Comparison of ENCODE assay signal across 11 mouse cellular contexts in the genomic region with DNA sequence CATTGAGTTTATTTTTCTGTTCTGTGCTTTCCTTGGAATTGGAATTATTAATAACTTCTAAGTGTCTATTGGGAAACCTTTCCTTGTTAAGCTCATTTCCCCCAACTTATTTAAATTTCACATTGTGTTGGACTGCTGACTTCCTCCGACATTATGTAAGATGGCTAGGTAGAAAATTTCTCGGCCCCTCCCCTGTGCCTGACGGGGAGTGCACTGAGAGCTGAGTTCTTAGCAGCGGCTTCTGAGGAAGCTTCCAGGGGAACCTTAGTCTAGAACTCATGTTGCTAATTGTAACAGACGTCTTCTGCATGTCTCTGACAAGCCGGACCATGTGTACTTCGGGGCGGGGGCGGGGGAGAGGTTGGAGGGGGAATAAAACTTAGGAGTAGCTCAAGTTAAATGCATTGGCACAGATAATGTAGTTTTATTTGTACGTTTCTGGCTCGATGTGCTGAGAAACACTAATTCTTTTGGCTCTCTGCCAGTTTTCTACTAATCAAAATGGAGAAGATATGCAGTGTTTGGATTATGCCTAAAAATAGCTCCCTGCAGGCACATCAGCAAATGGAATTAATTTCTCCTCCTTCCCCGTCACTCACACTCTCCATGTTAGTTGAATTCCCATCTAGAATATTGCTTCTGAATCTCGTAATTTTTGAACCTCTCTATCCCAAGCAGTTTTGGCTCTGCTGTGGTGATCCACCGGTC. TPM values are rescaled to one million over a fixed set of nuclear protein-coding genes. Genes with fewer than 3 reads are reported as not detected.
A peak's percentile ranks its signal among the peaks of the same experiment; 100 is the strongest.
DNase-seq lines count a peak whose midpoint lies in the region; ATAC-seq and TF ChIP-seq lines count a peak whose summit lies in the region.
"Had no signal": no experiment of that assay in that cellular context is flagged by ENCODE, and none has a peak within 500 bp of the region (broad histone marks: within the 10 kb centered on the region; RNA-seq: fewer than 3 reads in every experiment).

No protein-coding gene starts in this region.

- H3K4me2 ChIP-seq in forebrain, embryonic 12.5 days, result no peak overlapping the region
- H3K4me2 ChIP-seq in forebrain, embryonic 11.5 days (ENCODE audit: low read depth, low read length, severe bottlenecking), result no peak overlapping the region
- peak overlapping the region; percentile 27; the same call in 1 of the 2 replicates for H3K4me2 ChIP-seq in intestine, embryonic 16.5 days (ENCODE audit: low read depth, low read length)
- H3K4me2 ChIP-seq in intestine, postnatal 0 days (replicated peaks; ENCODE audit: low read depth), result no peak overlapping the region
- H3K4me2 ChIP-seq in kidney, embryonic 14.5 days (replicated peaks; ENCODE audit: low read depth, low read length), result no peak overlapping the region
- H3K4me2 ChIP-seq: liver, embryonic 15.5 days had no signal

- WGBS in forebrain, embryonic 12.5 days, result 70% methylated on average over 14 of the region's 14 CpGs
- 75% methylated on average over 14 of the region's 14 CpGs for WGBS in forebrain, embryonic 11.5 days
- 43% methylated on average over 14 of the region's 14 CpGs for WGBS in intestine, embryonic 16.5 days
- 41% methylated on average over 14 of the region's 14 CpGs for WGBS in intestine, postnatal 0 days
- whole genome bisulfite sequencing in kidney, embryonic 14.5 days, result 71% methylated on average over 14 of the region's 14 CpGs

- H3K4me1 ChIP-seq in forebrain, embryonic 12.5 days, result peaks cover 33% of the 10 kb centered on the region
- H3K4me1 ChIP-seq in forebrain, embryonic 11.5 days (replicated peaks; ENCODE audit: control insufficient read depth, insufficient read depth, low read length), result peaks cover 24% of the 10 kb centered on the region
- peaks cover 22% of the 10 kb centered on the region for H3K4me1 ChIP-seq in intestine, embryonic 16.5 days (ENCODE audit: control insufficient read depth, insufficient read depth, low read length)
- H3K4me1 ChIP-seq in intestine, postnatal 0 days (replicated peaks; ENCODE audit: control insufficient read depth, insufficient read depth, low read length), result 0 out of 2 replicates have a peak, but pooled peaks cover 9% of the 10 kb centered on the region
- H3K4me1 ChIP-seq in kidney, embryonic 14.5 days (ENCODE audit: control insufficient read depth, insufficient read depth, low read length), result peaks cover 8% of the 10 kb centered on the region

- no peak overlapping the region for H3K9ac ChIP-seq in forebrain, embryonic 12.5 days
- H3K9ac ChIP-seq in forebrain, embryonic 11.5 days (ENCODE audit: low read length), result no peak overlapping the region
- no peak overlapping the region for H3K9ac ChIP-seq in intestine, embryonic 16.5 days (ENCODE audit: low read depth, low read length)
- no peak overlapping the region for H3K9ac ChIP-seq in intestine, postnatal 0 days (ENCODE audit: low read depth, low read length)
- H3K9ac ChIP-seq in kidney, embryonic 14.5 days (ENCODE audit: low read depth, low read length), result no peak overlapping the region
- H3K9ac ChIP-seq: liver, embryonic 15.5 days had no signal

- no peak for TF ChIP-seq CTCF in intestine, postnatal 0 days (IDR thresholded peaks at IDR 0.05; ENCODE audit: low read depth)

- DNase-seq in forebrain, embryonic 11.5 days (ENCODE audit: low spot score), result no peak
- DNase-seq in retina, postnatal 1 day, result peak; percentile 41
- DNase-seq in retina, embryonic 14.5 days (ENCODE audit: low spot score), result no peak
- no peak for DNase-seq in c-Kit-positive CD71-positive TER-119-positive erythroid progenitor cells, embryonic 14.5 days (ENCODE audit: low spot score)
- DNase-seq: spleen, adult 18-20 months; thymus, adult 2 months had no signal

- no peak for ATAC-seq in forebrain, embryonic 12.5 days (ENCODE audit: low FRiP score)
- no peak for ATAC-seq in forebrain, embryonic 11.5 days (replicated peaks; ENCODE audit: low FRiP score)
- no peak for ATAC-seq in intestine, embryonic 16.5 days
- no peak for ATAC-seq in intestine, postnatal 0 days
- ATAC-seq in kidney, embryonic 14.5 days (ENCODE audit: low FRiP score, low TSS enrichment), result no peak

- peaks cover 70% of the 10 kb centered on the region for H3K27me3 ChIP-seq in forebrain, embryonic 12.5 days
- peaks cover 39% of the 10 kb centered on the region for H3K27me3 ChIP-seq in forebrain, embryonic 11.5 days (ENCODE audit: control insufficient read depth, insufficient read depth, low read length)
- H3K27me3 ChIP-seq in intestine, embryonic 16.5 days (replicated peaks; ENCODE audit: control insufficient read depth, insufficient read depth, low read length), result peaks cover 16% of the 10 kb centered on the region; the same call in 1 of the 2 replicates
- peaks cover 26% of the 10 kb centered on the region for H3K27me3 ChIP-seq in intestine, postnatal 0 days (replicated peaks; ENCODE audit: control insufficient read depth, insufficient read depth, low read length)
- peaks cover 58% of the 10 kb centered on the region for H3K27me3 ChIP-seq in kidney, embryonic 14.5 days (ENCODE audit: control insufficient read depth, insufficient read depth, low read length)

- no peaks in the 10 kb centered on the region for H3K9me3 ChIP-seq in forebrain, embryonic 12.5 days
- H3K9me3 ChIP-seq in forebrain, embryonic 11.5 days (ENCODE audit: control insufficient read depth, low read length), result no peaks in the 10 kb centered on the region
- H3K9me3 ChIP-seq in intestine, embryonic 16.5 days (ENCODE audit: control insufficient read depth, low read length), result no peaks in the 10 kb centered on the region
- H3K9me3 ChIP-seq in intestine, postnatal 0 days (ENCODE audit: control insufficient read depth), result no peaks in the 10 kb centered on the region
- H3K9me3 ChIP-seq in kidney, embryonic 14.5 days (ENCODE audit: control insufficient read depth, low read length), result no peaks in the 10 kb centered on the region
- H3K9me3 ChIP-seq: liver, embryonic 15.5 days had no signal

- 0 out of 2 replicates have a peak overlapping the region, but pooled peaks have one; percentile 19 for H3K27ac ChIP-seq in forebrain, embryonic 12.5 days
- no peak overlapping the region for H3K27ac ChIP-seq in forebrain, embryonic 11.5 days (ENCODE audit: low read depth, low read length)
- H3K27ac ChIP-seq in intestine, embryonic 16.5 days (ENCODE audit: low read length), result no peak overlapping the region
- H3K27ac ChIP-seq in intestine, postnatal 0 days (ENCODE audit: low read depth, low read length), result no peak overlapping the region
- no peak overlapping the region for H3K27ac ChIP-seq in kidney, embryonic 14.5 days (ENCODE audit: low read depth, low read length)
- H3K27ac ChIP-seq: liver, embryonic 15.5 days had no signal

- H3K36me3 ChIP-seq in forebrain, embryonic 12.5 days (replicated peaks), result no peaks in the 10 kb centered on the region
- H3K36me3 ChIP-seq in forebrain, embryonic 11.5 days (ENCODE audit: control insufficient read depth, insufficient read depth, low read length), result no peaks in the 10 kb centered on the region
- H3K36me3 ChIP-seq in intestine, embryonic 16.5 days (ENCODE audit: control insufficient read depth, insufficient read depth, low read length), result no peaks in the 10 kb centered on the region
- no peaks in the 10 kb centered on the region for H3K36me3 ChIP-seq in intestine, postnatal 0 days (ENCODE audit: control insufficient read depth, insufficient read depth)
- no peaks in the 10 kb centered on the region for H3K36me3 ChIP-seq in kidney, embryonic 14.5 days (ENCODE audit: control insufficient read depth, insufficient read depth, low read length)
- H3K36me3 ChIP-seq: liver, embryonic 15.5 days had no signal

- H3K4me3 ChIP-seq in forebrain, embryonic 12.5 days (replicated peaks), result no peak overlapping the region
- H3K4me3 ChIP-seq in forebrain, embryonic 11.5 days (ENCODE audit: low read depth, low read length), result no peak overlapping the region
- H3K4me3 ChIP-seq in intestine, embryonic 16.5 days (ENCODE audit: low read length), result no peak overlapping the region
- no peak overlapping the region for H3K4me3 ChIP-seq in intestine, postnatal 0 days (ENCODE audit: low read depth, low read length)
- no peak overlapping the region for H3K4me3 ChIP-seq in kidney, embryonic 14.5 days (ENCODE audit: low read length)
- H3K4me3 ChIP-seq: liver, embryonic 15.5 days had no signal

RNA-seq across cellular contexts. Expression of a gene that starts 5.3 kb away (rescaled TPM):
- polyA plus RNA-seq in forebrain, embryonic 12.5 days (2016; fragmentation: Nextera tagmentation; extraction: Ambion mirVana), result 0.52 and 0.85 TPM in 2 replicates
- polyA plus RNA-seq in forebrain, embryonic 11.5 days (2014; fragmentation: Nextera tagmentation; extraction: Ambion mirVana), result 0.17 and 0.23 TPM in 2 replicates
- 0.35 and 0.36 TPM in 2 replicates for polyA plus RNA-seq in intestine, embryonic 16.5 days (2015; fragmentation: Nextera tagmentation; extraction: Ambion mirVana)
- 1.0 and 1.3 TPM in 2 replicates for polyA plus RNA-seq in intestine, postnatal 0 days (2015; fragmentation: Nextera tagmentation; extraction: Ambion mirVana)
- 0.06 and 0.07 TPM in 2 replicates for polyA plus RNA-seq in kidney, embryonic 14.5 days (2014; fragmentation: Nextera tagmentation; extraction: Ambion mirVana)
